Mouse (Mus musculus) cerebral cortex, adult 2 months (tissue): Measurements from ENCODE around the gene 1700016K19Rik.

Experiments
- WGBS: fragments of 180-500 bp; shearing (Covaris S2); methylation state at CpG from one replicate; pipeline ENCODE4 v1.1.7; 2018; 5-methylcytosine and 5-hydroxymethylcytosine counted together

1700016K19Rik gene

GRCm38 (mm10) chr11:76033359-76033758 is 33.6 kb downstream of the 1700016K19Rik start:
- WGBS, result 72% methylated on average over 6 of the region's 6 CpGs

GRCm38 (mm10) chr11:76033836-76034235 is 34.1 kb downstream of the 1700016K19Rik start:
- WGBS, result 71% methylated on average over 4 of the region's 4 CpGs

GRCm38 (mm10) chr11:76035182-76035581 is 35.5 kb downstream of the 1700016K19Rik start:
- 78% methylated on average over 8 of the region's 8 CpGs for WGBS

- WGBS, result 61% methylated on average over 6 of the region's 6 CpGs
Observed at GRCm38 (mm10) chr11:76037581-76038294, 38.0 kb downstream of the 1700016K19Rik start.

- WGBS, result 89% methylated on average over 3 of the region's 3 CpGs
Observed at GRCm38 (mm10) chr11:76039271-76040053, 39.8 kb downstream of the 1700016K19Rik start.

GRCm38 (mm10) chr11:76040106-76040505 is 40.4 kb downstream of the 1700016K19Rik start:
- WGBS, result 83% methylated on average over 8 of the region's 8 CpGs

- WGBS, result 65% methylated on average over 4 of the region's 4 CpGs
Observed at GRCm38 (mm10) chr11:76040761-76041376, 41.2 kb downstream of the 1700016K19Rik start.

GRCm38 (mm10) chr11:76042041-76042638 is 42.4 kb downstream of the 1700016K19Rik start:
- 51% methylated on average over 10 of the region's 10 CpGs for WGBS

GRCm38 (mm10) chr11:76042882-76043281 is 43.2 kb downstream of the 1700016K19Rik start:
- WGBS, result 15% methylated on average over 5 of the region's 5 CpGs

- 65% methylated on average over 6 of the region's 6 CpGs for WGBS
Observed at GRCm38 (mm10) chr11:76044468-76044867, 44.8 kb downstream of the 1700016K19Rik start.

GRCm38 (mm10) chr11:76045367-76045766 is 45.7 kb downstream of the 1700016K19Rik start:
- WGBS, result 69% methylated on average over 6 of the region's 6 CpGs

- WGBS, result 66% methylated on average over 3 of the region's 3 CpGs
Observed at GRCm38 (mm10) chr11:76050509-76050908, 50.8 kb downstream of the 1700016K19Rik start.

GRCm38 (mm10) chr11:76050967-76051512 is 51.3 kb downstream of the 1700016K19Rik start:
- 65% methylated on average over 5 of the region's 5 CpGs for WGBS

- WGBS, result 73% methylated on average over 5 of the region's 5 CpGs
Observed at GRCm38 (mm10) chr11:76052496-76052895, 52.8 kb downstream of the 1700016K19Rik start.
